Mouse (Mus musculus): Measurements from ENCODE around the gene Klhl10. TPM values are rescaled to one million over a fixed set of nuclear protein-coding genes. Genes with fewer than 3 reads are reported as not detected.

The Klhl10 gene
- polyA plus RNA-seq, 1 experiment = 0.77 TPM

GRCm38 (mm10) chr11:100398517-100398916 lies 43.2 kb upstream of the Klhl10 start:
- no peak overlapping the region for H3K27ac ChIP-seq (ENCODE audit: insufficient read depth, low read length)
- H3K4me3 ChIP-seq (ENCODE audit: insufficient read depth, low read length) = no peak overlapping the region
- H3K4me1 ChIP-seq (ENCODE audit: control insufficient read depth, insufficient read depth, low read length) = peaks cover 9% of the 10 kb centered on the region; the same call in 1 of the 2 replicates
- TF ChIP-seq POLR2A (IDR thresholded peaks at IDR 0.05; ENCODE audit: low read depth, low read length) = no peak
- TF ChIP-seq CTCF (IDR thresholded peaks at IDR 0.05; ENCODE audit: borderline replicate concordance, insufficient read depth, low read length) = no peak

- TF ChIP-seq CTCF (IDR thresholded peaks at IDR 0.05; ENCODE audit: borderline replicate concordance, insufficient read depth, low read length) (no peak), POLR2A (IDR thresholded peaks at IDR 0.05; ENCODE audit: low read depth, low read length) (no peak)
- Histone ChIP-seq H3K4me1 (ENCODE audit: control insufficient read depth, insufficient read depth, low read length) (peaks cover 5% of the 10 kb centered on the region; the same call in 1 of the 2 replicates), H3K27ac (ENCODE audit: insufficient read depth, low read length) (no peak overlapping the region), H3K4me3 (ENCODE audit: insufficient read depth, low read length) (no peak overlapping the region)
These were observed 42.4 kb upstream of the Klhl10 start for GRCm38 (mm10) chr11:100399320-100399719.

GRCm38 (mm10) chr11:100399727-100400538 lies 41.8 kb upstream of the Klhl10 start:
- Histone ChIP-seq H3K4me1 (ENCODE audit: control insufficient read depth, insufficient read depth, low read length) (peaks cover 2% of the 10 kb centered on the region; the same call in 1 of the 2 replicates), H3K4me3 (ENCODE audit: insufficient read depth, low read length) (no peak overlapping the region), H3K27ac (ENCODE audit: insufficient read depth, low read length) (no peak overlapping the region)
- TF ChIP-seq CTCF (IDR thresholded peaks at IDR 0.05; ENCODE audit: borderline replicate concordance, insufficient read depth, low read length) (no peak), POLR2A (IDR thresholded peaks at IDR 0.05; ENCODE audit: low read depth, low read length) (no peak)

DNA sequence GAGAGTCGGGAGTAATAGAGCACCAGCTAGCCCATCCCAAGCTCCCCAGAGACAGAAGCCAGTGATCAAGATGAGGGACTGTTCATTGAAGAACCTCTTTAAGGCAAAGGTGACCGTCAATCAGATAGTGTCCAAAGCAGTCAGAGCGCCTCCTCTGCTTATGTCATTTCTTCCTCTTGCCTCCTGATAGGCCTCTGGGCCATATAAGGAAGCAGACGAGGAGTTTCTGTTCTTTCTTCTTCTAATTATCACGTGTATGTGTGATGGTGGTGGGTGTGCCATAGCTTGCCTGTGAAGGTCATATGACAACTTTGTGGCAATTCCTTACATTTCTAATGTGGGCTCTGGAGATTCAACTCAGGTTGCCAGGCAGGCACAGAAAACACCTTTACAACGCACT lies 40.9 kb upstream of the Klhl10 start:
- H3K27ac ChIP-seq (ENCODE audit: insufficient read depth, low read length) = no peak overlapping the region
- H3K4me1 ChIP-seq (ENCODE audit: control insufficient read depth, insufficient read depth, low read length) = no peaks in the 10 kb centered on the region
- H3K4me3 ChIP-seq (ENCODE audit: insufficient read depth, low read length) = no peak overlapping the region
- no peak for TF ChIP-seq POLR2A (IDR thresholded peaks at IDR 0.05; ENCODE audit: low read depth, low read length)

DNA sequence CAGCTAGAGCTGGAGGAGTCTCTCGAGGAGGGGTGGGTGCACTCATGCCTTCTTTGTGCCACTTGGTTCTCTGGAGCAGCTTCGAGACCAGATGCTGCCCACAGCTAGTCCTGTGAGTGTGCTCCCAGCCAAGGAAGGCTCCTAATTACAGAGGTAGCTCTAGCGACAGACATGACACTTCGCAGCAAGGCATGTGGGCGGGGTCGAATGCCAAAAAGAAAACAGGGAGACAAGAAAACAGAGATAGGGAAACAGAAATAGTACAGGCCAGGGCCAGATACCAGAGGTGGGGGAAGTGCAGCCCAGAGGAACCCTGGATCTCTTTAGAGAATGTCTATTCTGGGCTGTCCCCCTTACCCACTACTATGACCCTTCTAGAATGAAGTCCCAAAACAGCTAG lies 39.5 kb upstream of the Klhl10 start:
- Histone ChIP-seq H3K4me3 (ENCODE audit: insufficient read depth, low read length) (no peak overlapping the region), H3K4me1 (ENCODE audit: control insufficient read depth, insufficient read depth, low read length) (no peaks in the 10 kb centered on the region), H3K27ac (ENCODE audit: insufficient read depth, low read length) (no peak overlapping the region)
- TF ChIP-seq POLR2A (IDR thresholded peaks at IDR 0.05; ENCODE audit: low read depth, low read length) (no peak), CTCF (IDR thresholded peaks at IDR 0.05; ENCODE audit: borderline replicate concordance, insufficient read depth, low read length) (no peak)

DNA sequence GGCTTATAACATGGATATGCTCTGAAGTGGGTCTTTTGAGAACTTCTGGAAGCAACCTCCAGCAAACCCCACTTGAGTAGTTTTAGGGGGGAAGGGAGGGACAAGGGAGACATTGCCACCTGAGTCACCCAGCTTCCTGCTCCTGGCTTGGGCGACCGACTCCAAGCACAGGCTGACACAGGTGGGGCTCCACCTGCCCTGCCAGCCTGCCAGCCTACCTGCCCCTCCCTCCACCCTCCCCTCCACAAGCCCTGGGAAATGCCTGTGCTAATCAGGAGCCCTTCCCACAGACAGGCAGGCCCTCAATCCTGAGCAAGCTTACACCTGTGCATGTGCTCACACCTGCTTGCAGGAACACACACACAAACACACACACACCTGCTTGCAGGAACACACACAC lies 39.0 kb upstream of the Klhl10 start:
- Histone ChIP-seq H3K27ac (ENCODE audit: insufficient read depth, low read length) (no peak overlapping the region), H3K4me1 (ENCODE audit: control insufficient read depth, insufficient read depth, low read length) (no peaks in the 10 kb centered on the region), H3K4me3 (ENCODE audit: insufficient read depth, low read length) (no peak overlapping the region)
- TF ChIP-seq CTCF (IDR thresholded peaks at IDR 0.05; ENCODE audit: borderline replicate concordance, insufficient read depth, low read length) = no peak
- no peak for TF ChIP-seq POLR2A (IDR thresholded peaks at IDR 0.05; ENCODE audit: low read depth, low read length)

GRCm38 (mm10) chr11:100403445-100404134 lies 38.1 kb upstream of the Klhl10 start:
- TF ChIP-seq CTCF (IDR thresholded peaks at IDR 0.05; ENCODE audit: borderline replicate concordance, insufficient read depth, low read length) = no peak
- no peaks in the 10 kb centered on the region for H3K4me1 ChIP-seq (ENCODE audit: control insufficient read depth, insufficient read depth, low read length)
- H3K4me3 ChIP-seq (ENCODE audit: insufficient read depth, low read length) = no peak overlapping the region
- no peak overlapping the region for H3K27ac ChIP-seq (ENCODE audit: insufficient read depth, low read length)

DNA sequence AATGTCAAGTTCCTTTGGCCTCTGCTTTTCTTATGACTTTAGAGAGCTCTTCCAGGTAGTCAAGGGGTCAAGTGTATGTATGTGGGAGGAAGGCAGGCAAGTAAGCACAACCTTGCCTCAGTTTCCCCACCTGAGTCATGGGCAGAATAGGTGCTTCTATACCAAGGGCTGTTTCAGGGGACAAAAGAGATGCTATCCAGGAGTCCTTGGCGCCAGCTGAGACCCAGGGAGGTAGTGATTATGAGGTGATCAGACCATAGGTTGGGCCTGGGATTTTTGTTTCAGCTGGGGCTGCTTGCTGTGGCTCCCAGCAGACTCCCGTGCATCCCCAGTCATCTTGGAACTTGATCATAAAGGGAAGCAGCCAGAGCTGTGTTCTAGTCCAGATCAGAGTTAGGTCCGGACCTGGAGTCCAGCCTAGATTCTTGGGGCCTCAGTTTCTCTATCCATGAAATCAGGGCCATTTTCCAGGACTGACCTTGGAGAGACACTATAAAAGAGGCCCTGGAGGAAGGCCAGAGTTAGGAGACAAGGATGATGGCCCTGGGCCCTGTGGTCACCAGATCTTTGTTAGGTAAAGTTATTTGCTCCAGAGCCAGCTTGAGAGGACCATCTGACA lies 37.2 kb upstream of the Klhl10 start:
- H3K4me3 ChIP-seq (ENCODE audit: insufficient read depth, low read length) = no peak overlapping the region
- H3K27ac ChIP-seq (ENCODE audit: insufficient read depth, low read length) = no peak overlapping the region
- TF ChIP-seq POLR2A (IDR thresholded peaks at IDR 0.05; ENCODE audit: low read depth, low read length) = no peak
- no peaks in the 10 kb centered on the region for H3K4me1 ChIP-seq (ENCODE audit: control insufficient read depth, insufficient read depth, low read length)

DNA sequence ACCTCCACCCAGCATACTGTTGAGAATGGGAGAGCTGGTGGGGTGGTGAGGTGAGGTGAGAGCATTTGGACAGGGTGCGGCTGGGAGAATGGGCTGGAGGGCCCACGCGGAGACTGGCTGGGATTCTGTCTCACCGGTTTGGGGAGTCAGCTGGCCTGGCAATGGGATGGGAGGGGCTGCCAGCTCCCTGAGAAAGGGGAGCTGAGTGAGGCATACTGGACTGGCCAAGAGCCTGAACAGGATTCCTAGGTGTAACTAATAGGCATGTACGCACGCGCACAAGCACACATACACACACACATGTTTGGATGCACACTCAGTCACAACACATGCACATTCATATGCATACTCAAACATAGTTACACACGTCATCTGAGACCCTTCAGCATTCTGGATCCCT lies 35.4 kb upstream of the Klhl10 start:
- Histone ChIP-seq H3K4me1 (ENCODE audit: control insufficient read depth, insufficient read depth, low read length) (no peaks in the 10 kb centered on the region; the same call in 1 of the 2 replicates), H3K27ac (ENCODE audit: insufficient read depth, low read length) (no peak overlapping the region), H3K4me3 (ENCODE audit: insufficient read depth, low read length) (no peak overlapping the region)
- TF ChIP-seq CTCF (IDR thresholded peaks at IDR 0.05; ENCODE audit: borderline replicate concordance, insufficient read depth, low read length) (no peak), POLR2A (IDR thresholded peaks at IDR 0.05; ENCODE audit: low read depth, low read length) (peak; percentile 51; the same call in 1 of the 2 replicates)

Data from embryonic fibroblast, embryonic 13.5 days (primary cell).